Mouse (Mus musculus): ENCODE data around the gene Olfr1314. TPM values are rescaled to one million over a fixed set of nuclear protein-coding genes. Genes with fewer than 3 reads are reported as not detected.

The Olfr1314 gene
- not detected in 2 replicates for polyA plus RNA-seq (2014; fragmentation: Nextera tagmentation; extraction: Ambion mirVana)

GRCm38 (mm10) chr2:112096681-112097080 lies at the start of gene Olfr1314:
TSS of gene Olfr1314 (minus strand) at chr2:112096781.
- Histone ChIP-seq H3K27me3 (ENCODE audit: control insufficient read depth, insufficient read depth, low read length) (no peaks in the 10 kb centered on the region), H3K4me2 (replicated peaks; ENCODE audit: low read depth, low read length) (no peak within 1 kb of the TSS), H3K9me3 (ENCODE audit: control insufficient read depth, low read length) (no peaks in the 10 kb centered on the region), H3K36me3 (ENCODE audit: control insufficient read depth, insufficient read depth, low read length) (no peaks in the 10 kb centered on the region), H3K4me1 (ENCODE audit: control insufficient read depth, insufficient read depth, low read length) (no peaks in the 10 kb centered on the region), H3K4me3 (ENCODE audit: low read length) (no peak within 1 kb of the TSS), H3K9ac (ENCODE audit: low read depth, low read length) (no peak within 1 kb of the TSS), H3K27ac (ENCODE audit: low read depth, low read length) (no peak within 1 kb of the TSS)
- no peak for ATAC-seq (ENCODE audit: low FRiP score, low TSS enrichment)

GRCm38 (mm10) chr2:112140029-112140428 lies 43.4 kb upstream of the Olfr1314 start, which contains the start of gene Olfr1317:
TSS of gene Olfr1317 (plus strand) at chr2:112140329.
- no peak within 1 kb of the TSS for H3K9ac ChIP-seq (ENCODE audit: low read depth, low read length)
- 67% methylated on average over 2 of the region's 2 CpGs for WGBS
- no peak for ATAC-seq (ENCODE audit: low FRiP score, low TSS enrichment)
- no peaks in the 10 kb centered on the region for H3K9me3 ChIP-seq (ENCODE audit: control insufficient read depth, low read length)
- H3K27ac ChIP-seq (ENCODE audit: low read depth, low read length): no peak within 1 kb of the TSS
- H3K27me3 ChIP-seq (ENCODE audit: control insufficient read depth, insufficient read depth, low read length): no peaks in the 10 kb centered on the region
- H3K4me3 ChIP-seq (ENCODE audit: low read length): no peak within 1 kb of the TSS
- no peaks in the 10 kb centered on the region for H3K36me3 ChIP-seq (ENCODE audit: control insufficient read depth, insufficient read depth, low read length)
- no peaks in the 10 kb centered on the region for H3K4me1 ChIP-seq (ENCODE audit: control insufficient read depth, insufficient read depth, low read length)
- no peak within 1 kb of the TSS for H3K4me2 ChIP-seq (replicated peaks; ENCODE audit: low read depth, low read length)

GRCm38 (mm10) chr2:112134877-112135276 lies 38.3 kb upstream of the Olfr1314 start, which contains the start of gene Olfr1316:
TSS of gene Olfr1316 (minus strand) at chr2:112134977.
- Histone ChIP-seq H3K9ac (ENCODE audit: low read depth, low read length) (no peak within 1 kb of the TSS), H3K4me3 (ENCODE audit: low read length) (no peak within 1 kb of the TSS), H3K4me2 (replicated peaks; ENCODE audit: low read depth, low read length) (no peak within 1 kb of the TSS), H3K27me3 (ENCODE audit: control insufficient read depth, insufficient read depth, low read length) (no peaks in the 10 kb centered on the region), H3K27ac (ENCODE audit: low read depth, low read length) (no peak within 1 kb of the TSS), H3K9me3 (ENCODE audit: control insufficient read depth, low read length) (no peaks in the 10 kb centered on the region), H3K36me3 (ENCODE audit: control insufficient read depth, insufficient read depth, low read length) (no peaks in the 10 kb centered on the region), H3K4me1 (ENCODE audit: control insufficient read depth, insufficient read depth, low read length) (no peaks in the 10 kb centered on the region)
- ATAC-seq (ENCODE audit: low FRiP score, low TSS enrichment): no peak
- WGBS: 84% methylated on average over 2 of the region's 2 CpGs

- no peak for ATAC-seq (ENCODE audit: low FRiP score, low TSS enrichment)
- Histone ChIP-seq H3K9ac (ENCODE audit: low read depth, low read length) (no peak within 1 kb of the TSS), H3K4me1 (ENCODE audit: control insufficient read depth, insufficient read depth, low read length) (no peaks in the 10 kb centered on the region), H3K27ac (ENCODE audit: low read depth, low read length) (no peak within 1 kb of the TSS), H3K4me2 (replicated peaks; ENCODE audit: low read depth, low read length) (no peak within 1 kb of the TSS), H3K4me3 (ENCODE audit: low read length) (no peak within 1 kb of the TSS), H3K36me3 (ENCODE audit: control insufficient read depth, insufficient read depth, low read length) (no peaks in the 10 kb centered on the region), H3K9me3 (ENCODE audit: control insufficient read depth, low read length) (no peaks in the 10 kb centered on the region), H3K27me3 (ENCODE audit: control insufficient read depth, insufficient read depth, low read length) (no peaks in the 10 kb centered on the region)
- 86% methylated on average over 1 of the region's 1 CpGs for WGBS
These were observed 18.8 kb upstream of the Olfr1314 start, which contains the start of gene Olfr1315-ps1 for GRCm38 (mm10) chr2:112115340-112115739. TSS of gene Olfr1315-ps1 (minus strand) at chr2:112115440.

GRCm38 (mm10) chr2:112077743-112078142 lies 18.8 kb downstream of the Olfr1314 start, which contains the start of gene Olfr1313:
TSS of gene Olfr1313 (minus strand) at chr2:112077843.
- Histone ChIP-seq H3K27ac (ENCODE audit: low read depth, low read length) (no peak within 1 kb of the TSS), H3K9ac (ENCODE audit: low read depth, low read length) (no peak within 1 kb of the TSS), H3K4me1 (ENCODE audit: control insufficient read depth, insufficient read depth, low read length) (no peaks in the 10 kb centered on the region), H3K36me3 (ENCODE audit: control insufficient read depth, insufficient read depth, low read length) (no peaks in the 10 kb centered on the region), H3K9me3 (ENCODE audit: control insufficient read depth, low read length) (no peaks in the 10 kb centered on the region), H3K27me3 (ENCODE audit: control insufficient read depth, insufficient read depth, low read length) (no peaks in the 10 kb centered on the region), H3K4me3 (ENCODE audit: low read length) (no peak within 1 kb of the TSS), H3K4me2 (replicated peaks; ENCODE audit: low read depth, low read length) (no peak within 1 kb of the TSS)
- ATAC-seq (ENCODE audit: low FRiP score, low TSS enrichment): no peak

GRCm38 (mm10) chr2:112050138-112050537 lies 46.4 kb downstream of the Olfr1314 start, which contains the start of gene Olfr1312:
TSS of gene Olfr1312 (minus strand) at chr2:112050238.
- no peaks in the 10 kb centered on the region for H3K36me3 ChIP-seq (ENCODE audit: control insufficient read depth, insufficient read depth, low read length)
- H3K9ac ChIP-seq (ENCODE audit: low read depth, low read length): no peak within 1 kb of the TSS
- WGBS: 38% methylated on average over 1 of the region's 1 CpGs
- no peaks in the 10 kb centered on the region for H3K4me1 ChIP-seq (ENCODE audit: control insufficient read depth, insufficient read depth, low read length)
- no peaks in the 10 kb centered on the region for H3K27me3 ChIP-seq (ENCODE audit: control insufficient read depth, insufficient read depth, low read length)
- H3K9me3 ChIP-seq (ENCODE audit: control insufficient read depth, low read length): no peaks in the 10 kb centered on the region
- no peak within 1 kb of the TSS for H3K27ac ChIP-seq (ENCODE audit: low read depth, low read length)
- H3K4me3 ChIP-seq (ENCODE audit: low read length): no peak within 1 kb of the TSS
- H3K4me2 ChIP-seq (replicated peaks; ENCODE audit: low read depth, low read length): no peak within 1 kb of the TSS
- ATAC-seq (ENCODE audit: low FRiP score, low TSS enrichment): no peak

Other genes with a start within 250 kb of the Olfr1314 start
- gene Olfr1305, start 219.6 kb downstream of the Olfr1314 start, polyA plus RNA-seq (2014; fragmentation: Nextera tagmentation; extraction: Ambion mirVana): not detected in 2 replicates
- not detected in 2 replicates for gene Olfr1306, start 180.5 kb downstream of the Olfr1314 start, polyA plus RNA-seq (2014; fragmentation: Nextera tagmentation; extraction: Ambion mirVana)
- gene Olfr1307, start 147.3 kb downstream of the Olfr1314 start, polyA plus RNA-seq (2014; fragmentation: Nextera tagmentation; extraction: Ambion mirVana): not detected in 2 replicates
- not detected in 2 replicates for gene Olfr1308, start 131.8 kb downstream of the Olfr1314 start, polyA plus RNA-seq (2014; fragmentation: Nextera tagmentation; extraction: Ambion mirVana)
- not detected in 2 replicates for gene Olfr1309, start 106.5 kb downstream of the Olfr1314 start, polyA plus RNA-seq (2014; fragmentation: Nextera tagmentation; extraction: Ambion mirVana)
- not detected in 2 replicates for gene Olfr1310, start 84.1 kb downstream of the Olfr1314 start, polyA plus RNA-seq (2014; fragmentation: Nextera tagmentation; extraction: Ambion mirVana)
- gene Olfr1311, start 72.4 kb downstream of the Olfr1314 start, polyA plus RNA-seq (2014; fragmentation: Nextera tagmentation; extraction: Ambion mirVana): not detected in 2 replicates
- gene Olfr1312, start 46.5 kb downstream of the Olfr1314 start, polyA plus RNA-seq (2014; fragmentation: Nextera tagmentation; extraction: Ambion mirVana): not detected in 2 replicates
- gene Olfr1313, start 18.9 kb downstream of the Olfr1314 start, polyA plus RNA-seq (2014; fragmentation: Nextera tagmentation; extraction: Ambion mirVana): not detected in 2 replicates
- not detected in 2 replicates for gene Olfr1315-ps1, start 18.7 kb upstream of the Olfr1314 start, polyA plus RNA-seq (2014; fragmentation: Nextera tagmentation; extraction: Ambion mirVana)
- gene Olfr1316, start 38.2 kb upstream of the Olfr1314 start, polyA plus RNA-seq (2014; fragmentation: Nextera tagmentation; extraction: Ambion mirVana): not detected in 2 replicates
- not detected in 2 replicates for gene Olfr1317, start 43.5 kb upstream of the Olfr1314 start, polyA plus RNA-seq (2014; fragmentation: Nextera tagmentation; extraction: Ambion mirVana)
- 0.09 TPM in 1 of 2 replicates, not detected in the other for gene Olfr1318, start 57.4 kb upstream of the Olfr1314 start, polyA plus RNA-seq (2014; fragmentation: Nextera tagmentation; extraction: Ambion mirVana)
- 17.1 and 24.3 TPM in 2 replicates for gene Lpcat4, start 142.7 kb upstream of the Olfr1314 start, polyA plus RNA-seq (2014; fragmentation: Nextera tagmentation; extraction: Ambion mirVana)
- 0.04 and 0.07 TPM in 2 replicates for gene Nutm1, start 162.5 kb upstream of the Olfr1314 start, polyA plus RNA-seq (2014; fragmentation: Nextera tagmentation; extraction: Ambion mirVana)
- 225 and 322 TPM in 2 replicates for gene Nop10, start 165.1 kb upstream of the Olfr1314 start, polyA plus RNA-seq (2014; fragmentation: Nextera tagmentation; extraction: Ambion mirVana)
- gene Slc12a6, start 169.0 kb upstream of the Olfr1314 start, polyA plus RNA-seq (2014; fragmentation: Nextera tagmentation; extraction: Ambion mirVana): 6.6 and 12.7 TPM in 2 replicates
- gene Gm21985, start 169.5 kb upstream of the Olfr1314 start, polyA plus RNA-seq (2014; fragmentation: Nextera tagmentation; extraction: Ambion mirVana): not detected in 2 replicates

Measured in kidney, embryonic 14.5 days (tissue).